Mouse (Mus musculus) lung, postnatal 14 days (tissue): ENCODE measurements at regions not wholly inside any gene's neighbourhood (a gene's known extent, or its start where the extent isn't known, plus 50 kb on each side); places are given as distances from the start of the nearest gene placed in this dataset.

Experiments used
- DNase-seq: peaks from one replicate; pipeline ENCODE4 v3.0.0; 2021

DNA sequence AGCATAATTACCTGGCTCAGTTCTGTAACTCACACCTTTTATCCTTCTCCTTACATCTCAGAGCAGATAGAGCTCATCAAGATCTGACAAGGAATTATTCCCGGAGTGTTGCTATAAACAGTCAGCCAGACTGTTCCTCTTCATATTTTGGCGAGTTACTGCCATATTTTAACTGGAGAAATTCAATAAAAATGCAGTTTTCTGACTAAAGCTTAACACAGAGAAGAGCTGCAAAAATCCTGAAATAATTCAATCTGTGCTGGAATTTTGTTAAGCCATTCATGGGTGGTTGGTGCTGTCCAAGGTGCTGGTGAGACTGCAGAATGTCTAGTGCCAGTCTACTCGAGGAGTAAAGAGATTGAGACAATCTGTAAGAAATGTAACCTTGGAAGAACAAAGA lies 512.6 kb downstream of the Tm4sf1 start:
- peak; percentile 9 for DNase-seq

DNA sequence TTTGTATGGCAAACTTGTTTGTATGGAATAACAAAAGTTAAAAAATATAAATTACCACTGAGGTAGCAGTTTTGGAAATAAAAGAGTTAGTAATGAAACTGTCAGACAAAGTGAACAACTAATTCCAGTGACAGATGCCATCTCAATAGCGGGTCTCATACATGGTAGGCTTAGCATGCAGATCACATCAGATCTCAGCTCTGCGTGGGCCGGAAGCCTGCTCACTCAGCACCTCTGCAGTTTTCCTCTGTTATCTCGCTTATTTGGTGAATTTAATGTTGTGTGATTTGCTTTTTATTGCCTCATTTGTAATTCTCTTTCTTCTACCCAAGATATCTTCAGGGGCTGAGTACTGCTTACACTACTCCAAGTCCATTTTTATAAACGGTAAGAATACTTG lies 527.9 kb downstream of the Tm4sf1 start:
- no peak for DNase-seq

DNA sequence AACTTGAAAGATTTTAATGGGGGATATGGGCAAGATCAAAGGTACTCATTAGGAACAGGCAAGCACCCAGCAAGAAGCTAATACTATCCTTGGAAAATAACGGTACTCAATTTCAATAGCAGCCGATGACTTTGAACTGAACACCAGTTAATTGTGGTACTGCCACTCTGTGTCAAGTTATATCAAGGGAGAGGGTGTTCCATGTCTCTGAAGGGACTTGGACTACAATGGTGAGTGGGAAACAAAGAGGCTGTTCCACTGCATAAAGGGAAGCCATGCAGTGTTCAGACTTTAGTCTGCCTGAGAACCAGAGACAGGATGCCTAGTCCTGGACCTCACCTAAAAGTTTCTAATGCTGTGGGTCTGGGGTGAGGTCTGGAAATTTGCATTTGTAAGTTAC lies 531.6 kb downstream of the Tm4sf1 start:
- DNase-seq = no peak

DNA sequence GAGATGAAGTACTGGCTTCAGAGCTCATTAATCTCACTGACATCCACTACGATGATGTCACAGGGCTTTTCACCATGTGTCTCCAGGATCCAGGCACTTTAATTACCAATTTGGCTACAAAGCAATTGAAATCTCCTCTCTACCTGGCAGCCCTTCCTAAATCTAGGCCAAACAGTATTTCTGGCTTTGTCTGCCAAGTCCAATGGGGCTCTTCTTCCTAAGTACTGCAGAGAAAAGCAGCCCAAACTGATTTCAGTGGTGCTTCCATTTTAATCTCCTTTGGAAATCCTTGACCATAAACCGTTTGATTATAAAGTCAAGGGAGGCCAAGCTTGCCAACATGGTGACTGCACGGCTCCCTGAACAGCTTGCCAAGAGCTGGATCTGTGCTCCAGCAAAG lies 534.7 kb downstream of the Tm4sf1 start:
- no peak for DNase-seq

DNA sequence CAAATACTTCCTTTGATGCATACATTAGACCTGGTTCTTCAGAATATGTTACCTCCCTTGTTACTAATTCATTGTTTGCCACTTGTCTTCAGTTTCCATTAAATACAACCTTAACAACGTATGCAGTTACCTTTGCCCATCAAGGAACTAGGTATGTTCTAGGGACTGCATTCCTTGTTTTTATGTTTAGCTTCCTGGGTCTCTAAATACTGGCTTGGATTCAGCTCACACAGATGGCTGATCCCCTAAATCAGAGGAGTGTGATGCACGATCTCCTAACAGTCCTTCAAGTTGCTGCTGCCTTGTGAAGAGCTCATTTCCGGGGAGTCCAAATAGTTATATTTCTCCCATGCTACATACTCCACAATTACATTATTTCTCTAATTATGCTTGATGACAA lies 537.5 kb downstream of the Tm4sf1 start:
- no peak for DNase-seq

DNA sequence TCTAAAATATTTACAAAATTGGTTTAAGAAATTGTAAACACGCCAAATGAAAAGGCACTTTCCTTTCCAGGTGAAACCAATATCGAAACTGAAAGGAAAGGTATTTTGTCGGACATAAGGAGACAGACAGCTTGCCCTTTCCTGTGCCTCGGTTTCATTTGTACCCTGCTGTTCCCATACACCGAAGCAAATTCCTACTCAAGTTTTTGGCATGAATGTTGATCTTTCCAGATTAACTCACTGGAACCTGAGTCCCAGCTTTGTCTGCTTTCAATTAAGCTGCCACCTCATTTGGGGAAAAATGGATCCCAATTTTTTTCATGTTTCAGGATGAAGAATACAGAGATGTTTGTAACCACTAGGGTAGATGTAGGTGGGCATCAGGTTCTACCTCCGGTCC lies 537.9 kb downstream of the Tm4sf1 start:
- no peak for DNase-seq

DNA sequence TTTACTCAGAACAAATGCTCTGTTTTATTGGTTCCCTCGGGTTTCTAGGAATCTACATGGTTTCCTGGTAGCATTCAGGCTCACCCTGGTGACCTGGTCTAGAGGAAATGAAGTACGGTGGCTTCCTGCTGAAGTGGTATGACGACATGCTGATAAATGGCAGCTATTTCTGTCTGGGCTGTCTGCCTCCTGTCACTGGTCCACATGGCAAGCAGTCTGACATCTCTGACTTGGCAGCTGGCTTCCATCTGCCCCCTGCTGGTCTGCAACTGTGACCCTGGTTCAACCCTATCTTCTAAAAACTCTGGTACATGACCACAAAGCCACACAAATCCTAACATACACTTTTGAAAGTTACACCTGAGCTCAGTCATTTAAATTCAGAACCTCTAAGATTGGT lies 548.1 kb downstream of the Tm4sf1 start:
- peak; percentile 13 for DNase-seq

DNA sequence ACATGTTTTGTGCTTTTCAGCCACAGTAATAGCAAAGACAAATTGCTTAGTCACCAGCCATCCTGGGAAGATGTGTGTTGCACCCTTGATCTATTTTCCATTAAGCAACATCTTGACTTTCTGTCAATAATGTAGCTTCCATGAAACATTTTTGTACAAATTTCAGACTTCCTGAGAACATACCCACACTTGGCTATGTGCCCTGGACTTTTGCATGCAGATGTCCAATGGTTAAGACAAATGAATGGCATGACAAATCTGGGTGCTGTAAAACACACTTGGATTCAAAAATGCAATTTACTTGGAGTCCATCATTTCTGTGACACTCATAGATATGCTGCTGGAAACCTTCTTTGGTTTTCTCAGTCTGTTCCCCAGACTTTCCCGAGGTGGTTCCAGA lies 549.9 kb downstream of the Tm4sf1 start:
- DNase-seq = no peak

DNA sequence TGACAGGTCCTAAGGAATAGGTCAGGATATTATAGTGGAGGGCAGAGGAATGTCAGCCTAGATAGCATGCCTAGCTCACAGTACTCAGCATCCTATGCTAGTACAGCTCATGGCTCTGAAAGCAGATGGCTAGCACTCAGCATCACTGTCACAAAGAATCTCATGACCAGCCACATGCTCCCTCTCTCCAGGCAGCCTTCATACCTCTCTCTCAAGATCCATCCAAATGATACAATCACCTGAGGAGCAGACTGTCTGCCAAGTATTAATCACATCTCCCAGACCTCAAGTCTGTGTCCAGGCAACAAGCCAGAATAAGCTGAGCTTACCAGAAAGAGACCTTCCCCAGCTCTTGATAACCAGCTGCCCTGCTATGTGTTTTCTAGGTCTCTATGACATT lies 557.4 kb upstream of the Nbea start:
- no peak for DNase-seq

DNA sequence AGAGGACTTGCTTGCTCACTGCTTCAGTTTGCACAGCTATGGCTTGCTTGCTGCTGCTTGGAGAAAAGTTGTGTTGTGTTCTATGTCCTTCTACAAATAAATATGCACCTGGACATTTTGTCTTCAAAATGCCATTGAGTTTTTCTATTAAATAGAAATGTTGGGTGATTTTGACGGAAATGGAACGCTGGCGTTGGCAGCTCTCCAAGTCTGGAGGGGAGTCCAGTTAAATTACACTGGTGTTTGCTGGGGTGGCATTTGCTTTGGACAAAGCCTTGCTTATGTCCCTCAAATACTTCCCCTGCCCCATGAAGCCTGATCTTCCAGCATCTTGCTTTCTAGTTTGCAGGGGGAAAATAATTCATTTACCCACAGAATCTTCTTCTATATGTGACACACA lies 556.0 kb upstream of the Nbea start:
- no peak for DNase-seq

DNA sequence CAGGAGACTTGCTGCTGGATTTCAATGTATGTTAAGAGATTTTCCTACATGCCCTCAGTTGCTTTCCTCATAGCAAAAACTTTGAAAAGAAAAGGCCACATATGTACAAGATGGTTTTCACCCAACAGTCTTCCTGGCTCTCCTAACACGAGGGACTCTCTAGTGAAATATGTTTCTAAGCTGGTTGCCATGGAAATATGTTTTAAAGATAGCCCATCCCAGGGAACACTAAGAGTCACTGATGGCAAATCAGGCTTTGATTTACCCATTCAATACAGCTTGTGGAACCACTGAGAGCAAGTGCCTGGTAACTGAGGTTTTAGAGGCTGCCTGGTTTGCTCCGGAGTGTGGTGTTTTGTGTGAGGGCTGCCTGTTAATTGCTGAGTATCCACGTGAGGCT lies 547.3 kb upstream of the Nbea start:
- no peak for DNase-seq

DNA sequence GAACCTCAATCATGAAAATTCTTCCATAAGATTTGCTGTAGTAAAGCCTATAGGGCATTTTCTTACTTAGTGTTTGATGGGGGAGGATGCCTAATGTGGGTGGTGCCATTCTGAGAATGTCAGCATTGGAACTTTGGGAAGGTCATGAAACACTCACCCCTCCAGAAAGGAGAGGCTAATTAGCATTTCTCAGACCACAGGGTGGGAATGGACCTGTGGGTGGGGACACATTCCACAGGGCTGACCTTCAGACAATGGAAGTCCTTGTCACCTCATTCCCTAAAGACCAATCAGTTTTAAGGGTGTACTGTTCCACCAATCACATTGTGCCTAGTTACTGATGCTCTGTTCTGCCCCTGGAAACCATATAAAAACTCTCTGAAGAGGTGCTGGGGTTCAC lies 541.5 kb upstream of the Nbea start:
- no peak for DNase-seq

DNA sequence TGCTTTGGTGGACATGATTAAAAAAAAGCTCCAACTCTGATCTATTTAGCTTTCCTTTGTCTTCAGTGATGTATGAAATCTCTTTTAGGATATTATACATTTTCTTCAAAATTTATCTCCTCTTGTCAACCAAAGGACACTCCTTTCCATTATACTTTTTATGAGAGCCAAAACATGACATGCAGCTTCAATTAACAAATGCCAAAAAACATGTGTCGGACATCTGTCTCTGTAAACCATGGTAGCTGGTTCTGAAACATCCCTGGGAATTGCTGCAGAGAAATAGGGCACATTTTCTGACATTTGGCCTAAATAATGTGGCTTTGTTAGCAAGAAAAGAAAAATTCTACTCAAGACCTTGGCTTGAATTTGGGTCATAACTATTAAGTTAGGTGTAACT lies 524.8 kb upstream of the Nbea start:
- no peak for DNase-seq

DNA sequence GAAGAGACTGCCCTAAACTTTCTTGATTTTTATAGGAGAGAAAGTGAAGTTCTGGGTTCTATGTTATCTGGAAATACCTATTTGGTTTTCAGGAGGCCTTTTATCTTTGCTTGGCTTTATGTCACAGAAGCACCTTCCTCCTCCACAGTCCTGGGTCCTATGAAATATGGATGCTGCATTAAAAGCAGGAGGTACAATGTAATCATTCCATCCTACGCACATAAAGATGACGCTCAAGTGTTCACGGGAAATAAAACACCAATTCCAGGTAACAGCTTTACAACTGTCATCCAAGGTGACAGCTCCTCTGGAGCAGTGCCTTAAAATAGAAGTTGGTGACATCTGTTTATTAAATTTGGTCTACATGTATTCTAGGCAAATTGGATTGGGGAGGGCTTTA lies 523.8 kb upstream of the Nbea start:
- DNase-seq = no peak

DNA sequence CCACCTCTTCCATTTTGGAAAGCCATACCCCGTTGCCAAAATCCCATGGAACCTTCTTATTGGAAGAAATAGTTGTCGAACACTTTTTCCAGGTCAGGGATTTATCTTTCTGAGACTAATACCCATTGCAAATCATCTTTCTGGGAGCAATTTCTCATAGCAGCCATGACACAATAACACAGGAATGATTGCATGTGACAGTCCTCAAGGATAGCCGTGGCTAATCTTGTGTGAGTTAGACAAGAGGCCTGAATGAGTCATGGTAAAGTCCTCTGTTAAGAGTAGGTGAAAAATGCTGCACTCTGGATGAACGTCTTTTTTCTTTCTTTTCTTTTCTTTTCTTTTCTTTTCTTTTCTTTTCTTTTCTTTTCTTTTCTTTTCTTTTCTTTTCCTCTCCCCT lies 522.5 kb upstream of the Nbea start:
- no peak for DNase-seq

DNA sequence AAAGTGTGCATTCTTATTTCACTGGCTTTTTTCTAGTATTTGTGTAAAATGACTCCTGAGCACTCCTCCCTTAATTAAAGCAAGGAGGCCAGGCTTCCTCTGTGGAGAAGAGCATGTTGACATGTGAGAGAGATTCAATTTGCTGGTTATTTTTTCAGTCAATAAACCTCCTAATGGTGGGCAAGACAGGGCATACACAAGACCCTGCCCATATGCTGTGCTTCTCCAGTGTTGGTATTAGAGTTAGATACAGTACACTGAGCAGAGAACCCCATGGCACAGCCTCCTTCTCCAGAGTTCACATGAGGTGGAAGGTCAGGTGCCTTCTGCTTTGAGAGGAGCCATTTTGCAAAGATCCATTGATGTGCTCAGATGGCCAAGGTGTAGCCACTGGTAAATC lies 515.4 kb upstream of the Nbea start:
- no peak for DNase-seq

DNA sequence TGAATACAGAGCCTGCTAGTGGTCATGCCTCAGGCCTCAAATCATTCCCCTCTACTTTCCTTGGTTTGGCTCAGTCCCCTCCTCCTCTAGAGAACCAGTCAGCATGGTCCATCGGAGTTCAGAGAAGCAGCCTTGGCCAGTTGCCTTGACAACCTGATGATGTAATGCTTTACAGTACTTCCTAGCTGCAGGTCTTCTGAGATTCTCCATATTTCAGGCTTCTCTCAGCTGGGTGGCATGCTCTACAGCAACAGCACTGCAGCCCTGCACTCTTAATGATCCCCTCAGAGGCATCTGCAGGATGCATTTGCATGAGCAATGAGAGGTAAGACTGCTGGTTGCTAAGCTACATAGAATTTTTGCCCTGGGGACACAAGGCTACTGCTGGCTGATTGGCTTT lies 514.7 kb upstream of the Nbea start:
- no peak for DNase-seq

DNA sequence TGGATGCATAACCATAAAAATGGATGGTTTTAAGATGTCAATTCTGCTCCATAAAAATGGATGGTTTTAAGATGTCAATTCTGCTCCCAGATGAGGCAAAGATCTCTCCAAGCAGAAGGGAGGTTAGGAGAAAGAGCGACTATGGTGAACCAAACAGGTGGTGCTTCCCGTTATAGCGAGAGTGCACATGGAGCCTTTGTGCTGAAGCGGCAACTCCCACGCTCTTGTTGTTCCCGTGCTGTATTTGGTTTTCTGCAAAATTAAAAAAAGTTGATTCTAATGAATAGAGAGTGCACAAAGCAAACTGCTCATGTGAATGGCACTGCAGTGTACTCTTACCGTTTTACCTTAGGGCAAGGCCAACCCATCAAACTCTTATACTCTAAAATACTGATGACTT lies 497.5 kb upstream of the Nbea start:
- no peak for DNase-seq

DNA sequence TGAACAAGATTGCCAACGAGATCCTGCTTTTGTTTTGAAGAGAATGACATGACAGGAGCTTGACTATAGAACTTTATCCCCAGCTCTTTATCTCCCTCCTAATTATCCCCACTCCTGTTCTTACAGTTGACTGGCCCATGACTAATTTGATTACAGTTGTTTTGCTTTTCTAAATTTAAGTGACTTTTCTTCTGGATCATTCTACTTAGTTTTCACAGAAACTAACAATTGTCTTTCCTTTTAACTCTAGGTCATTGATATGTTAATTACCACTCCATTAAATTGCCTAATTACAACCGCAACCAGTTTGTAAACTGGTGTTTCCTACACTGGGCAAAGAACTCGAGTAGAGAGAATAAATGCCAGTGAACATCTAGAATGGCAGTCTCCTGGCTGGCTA lies 485.3 kb upstream of the Nbea start:
- DNase-seq = no peak

DNA sequence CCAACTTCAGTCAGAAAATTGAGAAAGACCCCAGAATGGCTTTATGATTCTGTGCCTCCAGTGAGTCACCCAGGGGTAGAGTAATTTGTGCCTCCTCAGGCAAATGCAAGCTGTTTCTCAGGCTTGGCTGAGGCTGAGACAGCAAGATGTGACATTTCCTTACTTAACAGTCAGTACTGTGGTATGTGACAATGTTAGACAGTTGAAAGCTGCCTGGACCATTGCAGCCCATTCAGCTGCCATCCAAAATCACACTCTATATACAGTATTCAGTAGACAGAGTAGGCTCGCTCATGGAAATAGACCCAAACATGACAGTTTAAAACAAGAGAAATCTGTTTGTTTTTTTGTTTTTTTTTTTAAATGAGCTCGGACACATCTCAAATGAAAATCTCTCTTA lies 477.1 kb upstream of the Nbea start:
- DNase-seq = no peak

DNA sequence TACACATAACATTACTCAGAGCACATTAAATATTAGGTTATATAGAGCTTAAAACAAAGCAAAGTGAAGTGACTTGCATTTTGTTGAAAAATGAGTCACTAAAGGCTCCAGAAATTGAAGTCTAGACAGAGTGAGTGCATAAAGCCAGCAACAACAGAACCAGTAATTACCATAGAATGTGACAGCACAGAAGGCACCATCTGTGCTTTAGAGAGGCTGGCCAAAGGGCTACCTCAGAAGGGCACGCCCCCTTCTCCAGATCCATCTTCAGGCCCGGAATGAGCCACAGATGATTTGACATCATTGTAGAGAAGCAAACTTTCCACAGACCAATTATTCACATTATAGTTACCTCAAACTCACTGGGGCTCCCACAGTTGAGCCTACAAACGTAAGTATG lies 463.8 kb upstream of the Nbea start:
- DNase-seq = no peak
